Mouse (Mus musculus) neutrophil, adult 59 days (primary cell): ENCODE measurements around the gene Ngrn. TPM values are rescaled to one million over a fixed set of nuclear protein-coding genes. Genes with fewer than 3 reads are reported as not detected.

Experiments
- total RNA-seq, 2 experiments: library from RNA; stranded (reverse); gene quantifications; 1 replicate in 1 of 2; 2 replicates in 1 of 2; pipeline ENCODE4 v1.2.4; 2023

The Ngrn gene
- total RNA-seq, result 10 to 100 TPM; 15.5 to 15.9 TPM

GRCm38 (mm10) chr7:80260625-80261371 lies at the start of gene Ngrn:
TSS of gene Ngrn (plus strand) at chr7:80261215.

GRCm38 (mm10) chr7:80232489-80233029 lies 28.5 kb upstream of the Ngrn start, which contains the start of the genes Cib1 and Gdpgp1:
TSS of gene Cib1 (minus strand) at chr7:80232813.
TSS of gene Gdpgp1 (plus strand) at chr7:80232865.

DNA sequence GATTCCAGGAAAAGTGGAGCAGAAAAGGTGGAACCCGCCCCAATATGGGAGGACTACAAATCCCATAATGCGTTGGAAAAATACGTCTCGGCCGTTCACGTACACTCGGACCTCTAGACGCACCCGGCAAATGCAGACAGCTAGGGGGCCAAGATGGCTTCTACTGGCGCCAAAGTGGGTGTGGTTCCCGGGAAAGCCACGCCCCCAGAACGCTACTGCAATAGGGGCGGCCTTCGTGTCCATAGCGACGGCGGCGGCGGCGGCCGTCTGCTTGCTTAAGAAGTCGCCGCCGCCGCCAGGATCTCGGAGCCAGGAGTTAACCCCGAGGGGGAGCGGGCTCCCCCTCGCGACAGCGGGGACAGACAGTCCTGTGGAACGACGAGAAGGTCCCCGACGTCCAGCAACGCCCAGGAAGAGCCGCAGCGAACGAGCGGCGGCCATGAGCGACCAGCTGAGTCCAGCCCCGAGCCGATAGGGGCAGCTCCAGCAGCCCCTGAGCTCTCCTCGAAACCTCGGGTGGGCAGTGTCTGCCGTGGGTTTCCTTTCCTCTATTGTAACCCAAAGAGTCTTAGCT lies 14.8 kb upstream of the Ngrn start, which contains the start of gene Ttll13:
Ttll13 (plus strand) TSS at position 229 of the 574 bp plus-strand sequence.

GRCm38 (mm10) chr7:80268897-80269750 lies 8.1 kb downstream of the Ngrn start, which contains the start of gene Vps33b:
TSS of gene Vps33b (plus strand) at chr7:80269649.

DNA sequence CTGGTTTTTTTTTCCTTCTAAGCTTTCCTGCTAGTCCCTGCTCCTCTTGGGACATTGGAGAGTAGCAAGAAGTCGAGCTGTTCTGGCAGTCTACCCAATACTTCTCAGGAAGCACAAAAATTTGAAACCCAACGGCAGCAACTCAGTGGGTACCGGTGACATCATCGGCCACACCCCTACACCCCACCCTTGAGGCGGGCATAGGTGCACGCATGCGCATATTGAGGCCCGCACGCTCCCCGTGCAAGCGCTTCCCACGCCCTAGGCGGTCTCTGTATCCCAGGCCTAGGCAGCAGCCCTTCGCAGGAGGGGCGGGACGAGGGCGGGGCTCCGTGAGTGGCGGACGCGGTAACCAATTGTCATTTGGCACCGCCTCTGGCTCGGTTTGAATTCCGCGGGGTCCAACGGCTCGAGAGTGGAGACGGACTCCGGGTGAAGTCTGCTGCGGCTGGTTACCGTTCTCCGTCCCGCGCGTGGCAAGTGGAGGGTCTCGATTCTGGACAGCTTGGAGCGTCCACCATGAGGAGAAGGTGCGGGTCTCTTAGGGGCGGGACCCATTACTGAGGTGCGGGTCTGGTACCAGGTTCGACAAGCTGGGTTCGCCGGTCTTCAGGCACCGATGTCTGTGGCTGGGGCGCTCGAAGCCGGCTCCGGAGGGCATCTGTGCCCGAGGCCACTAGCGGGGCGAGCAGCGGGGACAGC lies 33.2 kb downstream of the Ngrn start, which contains the start of gene Prc1:
Prc1 (plus strand) TSS at position 389 of the 702 bp plus-strand sequence.

Other genes starting within 250 kb of the Ngrn start
- 100 to 1,000 TPM; 124 to 146 TPM for gene Zfp710, start 236.4 kb upstream of the Ngrn start, total RNA-seq
- gene Idh2, start 145.8 kb upstream of the Ngrn start, total RNA-seq, result 10 to 100 TPM; 43.2 to 52.1 TPM
- 10 to 100 TPM; 29.5 to 35.1 TPM for gene Sema4b, start 74.4 kb upstream of the Ngrn start, total RNA-seq
- gene Cib1, start 28.4 kb upstream of the Ngrn start, total RNA-seq, result 100 to 1,000 TPM; 102 to 103 TPM
- gene Gdpgp1, start 28.4 kb upstream of the Ngrn start, total RNA-seq, result 1 to 10 TPM; 2.1 to 2.2 TPM
- gene Ttll13, start 14.8 kb upstream of the Ngrn start, total RNA-seq, result 1 to 10 TPM in 1 of 2 experiments, under 1 TPM in 1; 0.82 to 1.3 TPM
- gene Vps33b, start 8.4 kb downstream of the Ngrn start, total RNA-seq, result 10 to 100 TPM; 15.1 to 17.8 TPM
- gene Prc1, start 33.2 kb downstream of the Ngrn start, total RNA-seq, result 10 to 100 TPM; 84.8 to 89.6 TPM
- gene Rccd1, start 63.2 kb downstream of the Ngrn start, total RNA-seq, result 1 to 10 TPM; 2.8 to 2.9 TPM
- 10 to 100 TPM; 56.8 to 57.0 TPM for gene Unc45a, start 79.8 kb downstream of the Ngrn start, total RNA-seq
- gene Hddc3, start 81.9 kb downstream of the Ngrn start, total RNA-seq, result 1 to 10 TPM; 5.8 to 8.8 TPM
- gene Man2a2, start 110.2 kb downstream of the Ngrn start, total RNA-seq, result 10 to 100 TPM; 28.2 to 43.3 TPM
- gene Fes, start 126.7 kb downstream of the Ngrn start, total RNA-seq, result 100 to 1,000 TPM; 597 to 602 TPM
- 100 to 1,000 TPM; 149 to 163 TPM for gene Furin, start 144.2 kb downstream of the Ngrn start, total RNA-seq